Mouse (Mus musculus) hindbrain, embryonic 16.5 days (tissue): ENCODE measurements around the gene Csrp1. TPM values are rescaled to one million over a fixed set of nuclear protein-coding genes. Genes with fewer than 3 reads are reported as not detected.

ENCODE experiments used
- ATAC-seq: fragments of 200-750 bp; cut with Nextera tagmentation; 2 replicates; pipeline ENCODE4 v1.8.0; 2017; ENCODE audit warnings: moderate TSS enrichment, moderate library complexity
- H3K27ac ChIP-seq: fragments of 300-500 bp; sonication (generic); 2 replicates; pipeline ENCODE4 v1.5.1; 2014; ENCODE audit warnings: low read depth, mild to moderate bottlenecking, control low read depth, low read length, moderate library complexity
- H3K27me3 ChIP-seq: fragments of 300-500 bp; sonication (generic); replicated peaks from 2 replicates; pipeline ENCODE4 v1.6.1; 2014; ENCODE audit warnings: low read length; ENCODE audit not compliant: control insufficient read depth, insufficient read depth
- H3K36me3 ChIP-seq: fragments of 300-500 bp; sonication (generic); 2 replicates; pipeline ENCODE4 v1.6.1; 2014; ENCODE audit warnings: mild to moderate bottlenecking, low read length, moderate library complexity, mixed read lengths; ENCODE audit not compliant: control insufficient read depth, insufficient read depth
- H3K4me1 ChIP-seq: fragments of 300-500 bp; sonication (generic); 2 replicates; pipeline ENCODE4 v1.6.1; 2014; ENCODE audit warnings: low read depth, low read length; ENCODE audit not compliant: control insufficient read depth, insufficient read depth
- H3K4me2 ChIP-seq: fragments of 300-500 bp; sonication (generic); 2 replicates; pipeline ENCODE4 v1.6.1; 2014; ENCODE audit warnings: mild to moderate bottlenecking, low read length, control low read depth, moderate library complexity
- H3K4me3 ChIP-seq: fragments of 300-500 bp; sonication (generic); 2 replicates; pipeline ENCODE4 v1.5.1; 2014; ENCODE audit warnings: mild to moderate bottlenecking, low read length, control low read depth, moderate library complexity
- H3K9ac ChIP-seq: fragments of 300-500 bp; sonication (generic); 2 replicates; pipeline ENCODE4 v1.6.1; 2014; ENCODE audit warnings: low read depth, mild to moderate bottlenecking, control low read depth, low read length, moderate library complexity
- H3K9me3 ChIP-seq: fragments of 300-500 bp; sonication (generic); 2 replicates; pipeline ENCODE4 v1.6.1; 2014; ENCODE audit warnings: mild to moderate bottlenecking, low read length, moderate library complexity; ENCODE audit not compliant: control insufficient read depth
- WGBS: fragments of 180-500 bp; shearing (Covaris S2); extraction: QIAGEN DNeasy Blood & Tissue Kit; methylation state at CpG from one replicate; pipeline ENCODE4 v1.1.7; 2014; 5-methylcytosine and 5-hydroxymethylcytosine counted together
- polyA plus RNA-seq: library from polyadenylated mRNA; unstranded; fragments of >200 nt; fragmentation: Nextera tagmentation; extraction: Ambion mirVana; gene quantifications from 2 replicates; pipeline ENCODE4 v1.2.1, GENCODE M21; 2015

The Csrp1 gene
- polyA plus RNA-seq, 1 experiment from 2014 or later: 20.6 TPM

GRCm38 (mm10) chr1:135787799-135788198 is 67.9 kb downstream of the Csrp1 start:
- Histone ChIP-seq H3K4me3 (no peak overlapping the region), H3K9ac (no peak overlapping the region), H3K4me1 (no peaks in the 10 kb centered on the region), H3K4me2 (no peak overlapping the region), H3K27ac (no peak overlapping the region), H3K36me3 (no peaks in the 10 kb centered on the region), H3K27me3 (no peaks in the 10 kb centered on the region), H3K9me3 (no peaks in the 10 kb centered on the region)
- no peak for ATAC-seq
- WGBS: 41% methylated on average over 3 of the region's 3 CpGs

- no peak; the same call in 1 of the 2 replicates for ATAC-seq
- no peaks in the 10 kb centered on the region; the same call in 1 of the 2 replicates for H3K27me3 ChIP-seq
- H3K4me1 ChIP-seq: peaks cover 4% of the 10 kb centered on the region
- no peaks in the 10 kb centered on the region for H3K9me3 ChIP-seq
- H3K4me3 ChIP-seq: no peak overlapping the region
- WGBS: 53% methylated on average over 10 of the region's 10 CpGs
- no peak overlapping the region for H3K9ac ChIP-seq
- H3K4me2 ChIP-seq: no peak overlapping the region; the same call in 1 of the 2 replicates
- no peak overlapping the region for H3K27ac ChIP-seq
- H3K36me3 ChIP-seq: no peaks in the 10 kb centered on the region
These were observed 68.8 kb downstream of the Csrp1 start for GRCm38 (mm10) chr1:135788708-135789107.

GRCm38 (mm10) chr1:135789815-135790214 is 70.0 kb downstream of the Csrp1 start:
- no peak for ATAC-seq
- WGBS: 9% methylated on average over 5 of the region's 5 CpGs
- no peak overlapping the region for H3K27ac ChIP-seq

GRCm38 (mm10) chr1:135792143-135792939 is 72.5 kb downstream of the Csrp1 start:
- Histone ChIP-seq H3K4me1 (peaks cover 9% of the 10 kb centered on the region), H3K27ac (no peak overlapping the region), H3K27me3 (peaks cover 3% of the 10 kb centered on the region; the same call in 1 of the 2 replicates), H3K36me3 (no peaks in the 10 kb centered on the region), H3K9ac (no peak overlapping the region), H3K9me3 (no peaks in the 10 kb centered on the region), H3K4me2 (no peak overlapping the region), H3K4me3 (no peak overlapping the region)
- no peak for ATAC-seq
- WGBS: 63% methylated on average over 13 of the region's 13 CpGs

More at GRCm38 (mm10) chr1:135789815-135790214, 70.0 kb downstream of the Csrp1 start:
- peaks cover 9% of the 10 kb centered on the region for H3K4me1 ChIP-seq
- no peaks in the 10 kb centered on the region for H3K9me3 ChIP-seq
- no peak overlapping the region for H3K4me2 ChIP-seq
- H3K27me3 ChIP-seq: peaks cover 3% of the 10 kb centered on the region; the same call in 1 of the 2 replicates
- H3K9ac ChIP-seq: no peak overlapping the region
- no peaks in the 10 kb centered on the region for H3K36me3 ChIP-seq
- no peak overlapping the region for H3K4me3 ChIP-seq

- H3K4me1 ChIP-seq: peaks cover 9% of the 10 kb centered on the region
- no peaks in the 10 kb centered on the region for H3K36me3 ChIP-seq
- peak overlapping the region; percentile 15; the same call in 1 of the 2 replicates for H3K4me3 ChIP-seq
- H3K27ac ChIP-seq: no peak overlapping the region
- ATAC-seq: peak; percentile 18; the same call in 1 of the 2 replicates
- H3K9me3 ChIP-seq: no peaks in the 10 kb centered on the region
- peak overlapping the region; percentile 44 for H3K9ac ChIP-seq
- WGBS: 16% methylated on average over 23 of the region's 27 CpGs
- H3K27me3 ChIP-seq: peaks cover 3% of the 10 kb centered on the region; the same call in 1 of the 2 replicates
- peak overlapping the region; percentile 51 for H3K4me2 ChIP-seq
These were observed 73.7 kb downstream of the Csrp1 start for GRCm38 (mm10) chr1:135793370-135794215.

- no peak overlapping the region for H3K27ac ChIP-seq
- WGBS: 39% methylated on average over 20 of the region's 20 CpGs
- no peaks in the 10 kb centered on the region for H3K9me3 ChIP-seq
- peaks cover 9% of the 10 kb centered on the region for H3K4me1 ChIP-seq
- ATAC-seq: no peak
- no peak overlapping the region for H3K4me3 ChIP-seq
- no peaks in the 10 kb centered on the region for H3K36me3 ChIP-seq
- H3K27me3 ChIP-seq: peaks cover 3% of the 10 kb centered on the region; the same call in 1 of the 2 replicates
- no peak overlapping the region for H3K9ac ChIP-seq
- peak overlapping the region; percentile 51 for H3K4me2 ChIP-seq
These were observed 74.6 kb downstream of the Csrp1 start for GRCm38 (mm10) chr1:135794216-135795134.

- H3K4me3 ChIP-seq: no peak overlapping the region
- H3K4me2 ChIP-seq: no peak overlapping the region
- no peak overlapping the region for H3K27ac ChIP-seq
- WGBS: 88% methylated on average over 1 of the region's 1 CpGs
- ATAC-seq: no peak
- H3K9ac ChIP-seq: no peak overlapping the region
- H3K36me3 ChIP-seq: no peaks in the 10 kb centered on the region
- H3K27me3 ChIP-seq: peaks cover 3% of the 10 kb centered on the region; the same call in 1 of the 2 replicates
- H3K9me3 ChIP-seq: no peaks in the 10 kb centered on the region
- peaks cover 10% of the 10 kb centered on the region for H3K4me1 ChIP-seq
These were observed 78.6 kb downstream of the Csrp1 start for GRCm38 (mm10) chr1:135798492-135798891.

GRCm38 (mm10) chr1:135799109-135799627 is 79.3 kb downstream of the Csrp1 start:
- no peaks in the 10 kb centered on the region for H3K9me3 ChIP-seq
- 68% methylated on average over 8 of the region's 8 CpGs for WGBS
- no peak overlapping the region for H3K9ac ChIP-seq
- H3K4me3 ChIP-seq: no peak overlapping the region
- H3K36me3 ChIP-seq: no peaks in the 10 kb centered on the region
- peaks cover 5% of the 10 kb centered on the region; the same call in 1 of the 2 replicates for H3K4me1 ChIP-seq
- ATAC-seq: no peak
- no peak overlapping the region for H3K4me2 ChIP-seq
- no peak overlapping the region for H3K27ac ChIP-seq
- H3K27me3 ChIP-seq: peaks cover 1% of the 10 kb centered on the region; the same call in 1 of the 2 replicates
